Mouse (Mus musculus) intestine, embryonic 16.5 days (tissue): ENCODE results near the gene Axin2. TPM values are rescaled to one million over a fixed set of nuclear protein-coding genes. Genes with fewer than 3 reads are reported as not detected.

Experiments
- ATAC-seq: fragments of 200-750 bp; cut with Nextera tagmentation; 2 replicates; pipeline ENCODE4 v1.8.0; 2017; ENCODE audit warnings: moderate TSS enrichment, moderate library complexity
- H3K27ac ChIP-seq: fragments of 300-500 bp; sonication (generic); 2 replicates; pipeline ENCODE4 v1.5.1; 2014; ENCODE audit warnings: mild to moderate bottlenecking, low read length
- H3K27me3 ChIP-seq: fragments of 300-500 bp; sonication (generic); replicated peaks from 2 replicates; pipeline ENCODE4 v1.6.1; 2014; ENCODE audit warnings: low read length, control low read depth, mixed read lengths; ENCODE audit not compliant: control insufficient read depth, insufficient read depth
- H3K36me3 ChIP-seq: fragments of 300-500 bp; sonication (generic); 2 replicates; pipeline ENCODE4 v1.6.1; 2014; ENCODE audit warnings: low read length, control low read depth; ENCODE audit not compliant: control insufficient read depth, insufficient read depth
- H3K4me1 ChIP-seq: fragments of 300-500 bp; sonication (generic); 2 replicates; pipeline ENCODE4 v1.6.1; 2014; ENCODE audit warnings: low read length, control low read depth, mixed read lengths; ENCODE audit not compliant: control insufficient read depth, insufficient read depth
- H3K4me2 ChIP-seq: fragments of 300-500 bp; sonication (generic); 2 replicates; pipeline ENCODE4 v1.6.1; 2014; ENCODE audit warnings: low read depth, low read length, control low read depth
- H3K4me3 ChIP-seq: fragments of 300-500 bp; sonication (generic); 2 replicates; pipeline ENCODE4 v1.5.1; 2014; ENCODE audit warnings: mild to moderate bottlenecking, low read length
- H3K9ac ChIP-seq: fragments of 300-500 bp; sonication (generic); 2 replicates; pipeline ENCODE4 v1.6.1; 2014; ENCODE audit warnings: low read depth, low read length
- H3K9me3 ChIP-seq: fragments of 300-500 bp; sonication (generic); 2 replicates; pipeline ENCODE4 v1.6.1; 2016; ENCODE audit warnings: low read length, control low read depth; ENCODE audit not compliant: control insufficient read depth
- WGBS: fragments of 180-500 bp; shearing (Covaris S2); extraction: QIAGEN DNeasy Blood & Tissue Kit; methylation state at CpG from one replicate; pipeline ENCODE4 v1.1.7; 2014; 5-methylcytosine and 5-hydroxymethylcytosine counted together
- polyA plus RNA-seq: library from polyadenylated mRNA; unstranded; fragments of >200 nt; fragmentation: Nextera tagmentation; extraction: Ambion mirVana; gene quantifications from 2 replicates; pipeline ENCODE4 v1.2.1, GENCODE M21; 2015

Axin2 gene
- polyA plus RNA-seq, 1 experiment from 2014 or later: 3.2 TPM

DNA sequence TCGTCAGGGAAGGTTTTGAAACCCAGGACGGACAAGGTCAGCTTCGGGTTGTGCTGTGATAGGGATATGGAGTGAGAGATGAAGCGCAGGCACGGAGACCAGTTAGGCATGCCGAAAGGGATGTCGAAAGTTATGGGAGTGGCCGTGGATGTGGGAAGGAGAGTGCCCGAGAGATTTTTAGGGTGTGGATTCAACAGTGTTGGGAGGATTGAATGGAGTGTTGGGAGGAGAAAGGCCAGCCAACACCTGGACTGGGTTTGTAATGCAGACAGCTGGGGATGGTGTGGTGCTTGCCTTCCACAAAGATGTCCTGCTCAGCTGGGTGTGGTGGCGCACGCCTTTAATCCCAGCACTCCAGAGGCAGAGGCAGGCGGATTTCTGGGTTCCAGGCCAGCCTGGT, 8.0 kb upstream of the Axin2 start:
- H3K4me1 ChIP-seq: peaks cover 11% of the 10 kb centered on the region; the same call in 1 of the 2 replicates
- no peak overlapping the region for H3K27ac ChIP-seq
- no peaks in the 10 kb centered on the region for H3K27me3 ChIP-seq
- H3K9ac ChIP-seq: no peak overlapping the region
- no peak overlapping the region for H3K4me3 ChIP-seq
- no peaks in the 10 kb centered on the region for H3K36me3 ChIP-seq
- peaks cover 3% of the 10 kb centered on the region; the same call in 1 of the 2 replicates for H3K9me3 ChIP-seq
- 92% methylated on average over 12 of the region's 12 CpGs for WGBS
- no peak overlapping the region for H3K4me2 ChIP-seq
- no peak for ATAC-seq

DNA sequence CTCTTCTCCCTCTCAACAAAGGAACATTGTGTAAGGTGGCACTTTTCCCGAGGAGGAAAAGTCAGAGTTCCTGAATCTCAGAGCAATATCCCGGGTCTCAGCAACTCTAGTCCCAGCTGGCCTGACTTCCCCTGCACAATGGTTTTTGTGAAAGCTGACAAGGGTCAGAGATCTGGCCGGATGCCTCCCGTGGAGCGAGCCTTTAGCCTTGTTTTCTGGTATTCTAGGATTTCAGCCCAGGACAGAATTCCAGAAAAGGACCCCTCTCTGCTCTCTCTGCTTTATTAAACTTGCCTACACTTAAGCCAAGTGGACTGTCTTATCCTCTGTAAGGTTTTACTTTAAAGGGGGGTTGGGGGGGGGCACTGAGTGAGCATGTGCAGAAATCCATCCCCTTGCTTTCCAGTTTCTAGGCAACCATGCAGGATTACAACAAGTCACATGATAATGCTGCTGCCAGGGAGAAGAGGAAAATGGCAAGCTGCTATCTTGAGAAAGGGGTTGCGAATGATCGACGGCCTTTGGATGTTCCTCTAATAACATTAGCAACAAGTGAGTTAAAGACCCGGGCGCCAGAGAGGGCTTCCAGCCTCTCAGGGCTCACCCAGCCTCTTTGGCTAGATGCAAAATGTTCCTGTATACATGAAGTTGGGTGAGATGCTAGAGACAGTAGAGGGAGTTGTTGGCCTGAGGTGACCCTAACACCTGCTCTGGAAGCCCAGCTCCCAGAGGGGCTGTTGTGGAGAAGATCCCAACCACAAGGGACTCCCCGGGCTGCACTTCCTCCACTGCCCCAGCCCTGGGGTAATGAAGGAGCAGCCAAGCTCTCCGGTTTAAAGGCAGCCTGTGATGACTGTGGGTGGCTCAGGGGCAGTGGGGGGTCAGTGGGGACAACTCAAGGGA, 2.5 kb upstream of the Axin2 start:
- Histone ChIP-seq H3K4me2 (no peak overlapping the region), H3K27me3 (0 out of 2 replicates have a peak, but pooled peaks cover 4% of the 10 kb centered on the region), H3K36me3 (no peaks in the 10 kb centered on the region), H3K9me3 (peaks cover 3% of the 10 kb centered on the region; the same call in 1 of the 2 replicates), H3K4me1 (peaks cover 12% of the 10 kb centered on the region), H3K4me3 (no peak overlapping the region), H3K27ac (peak overlapping the region; percentile 41; the same call in 1 of the 2 replicates), H3K9ac (no peak overlapping the region)
- 28% methylated on average over 12 of the region's 12 CpGs for WGBS
- no peak for ATAC-seq

DNA sequence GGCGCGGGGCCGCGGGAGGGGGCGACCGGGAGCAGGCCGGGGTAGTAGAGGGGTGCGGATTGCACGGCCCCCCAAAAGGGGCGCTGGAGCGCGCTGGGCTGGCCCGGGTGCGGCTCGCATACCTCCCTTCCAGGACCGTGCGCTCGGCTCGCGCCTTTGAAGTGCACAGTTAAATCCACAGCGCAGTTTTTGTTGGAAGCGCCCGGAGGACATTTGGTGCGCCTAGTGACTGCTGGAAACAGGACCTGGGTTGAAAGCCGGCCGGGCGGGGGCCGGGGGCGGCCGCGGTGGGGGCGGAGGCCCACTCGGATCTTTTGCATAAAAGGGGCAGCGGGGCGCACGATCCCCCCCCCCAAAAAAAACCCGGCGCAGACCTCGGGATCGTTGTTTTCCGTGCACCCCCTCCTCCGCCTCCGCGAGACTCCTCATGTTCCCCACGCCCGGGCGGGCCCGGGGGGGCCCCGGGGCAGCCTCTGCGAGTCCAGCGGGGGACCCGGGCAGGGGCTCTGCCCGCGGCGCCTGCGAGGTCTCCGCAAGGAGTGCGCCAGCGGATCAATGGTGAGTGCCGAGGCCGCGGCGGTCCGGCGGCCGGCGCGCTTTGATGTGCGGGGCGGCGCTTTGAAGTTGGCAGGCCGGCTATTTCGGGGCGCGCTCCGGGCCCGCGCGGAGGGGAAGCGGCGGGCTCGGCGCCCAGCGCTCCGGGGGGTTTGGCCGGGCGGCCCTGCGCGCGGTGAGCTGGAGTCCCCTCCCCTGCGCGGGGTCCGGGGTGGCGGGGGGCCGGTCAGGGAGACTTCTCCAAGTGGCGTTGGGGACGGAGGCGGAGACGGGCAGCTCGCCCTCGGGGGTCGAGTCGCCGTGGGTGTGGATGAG, 722 bp downstream of the Axin2 start:
- Histone ChIP-seq H3K9me3 (peaks cover 3% of the 10 kb centered on the region; the same call in 1 of the 2 replicates), H3K9ac (peak overlapping the region; percentile 92), H3K27ac (peak overlapping the region; percentile 100), H3K4me2 (peak overlapping the region; percentile 95), H3K36me3 (no peaks in the 10 kb centered on the region), H3K4me1 (peaks cover 37% of the 10 kb centered on the region), H3K4me3 (peak overlapping the region; percentile 91), H3K27me3 (peaks cover 4% of the 10 kb centered on the region; the same call in 1 of the 2 replicates)
- peak; percentile 87 for ATAC-seq
- WGBS: under 1% methylated on average over 81 of the region's 104 CpGs

DNA sequence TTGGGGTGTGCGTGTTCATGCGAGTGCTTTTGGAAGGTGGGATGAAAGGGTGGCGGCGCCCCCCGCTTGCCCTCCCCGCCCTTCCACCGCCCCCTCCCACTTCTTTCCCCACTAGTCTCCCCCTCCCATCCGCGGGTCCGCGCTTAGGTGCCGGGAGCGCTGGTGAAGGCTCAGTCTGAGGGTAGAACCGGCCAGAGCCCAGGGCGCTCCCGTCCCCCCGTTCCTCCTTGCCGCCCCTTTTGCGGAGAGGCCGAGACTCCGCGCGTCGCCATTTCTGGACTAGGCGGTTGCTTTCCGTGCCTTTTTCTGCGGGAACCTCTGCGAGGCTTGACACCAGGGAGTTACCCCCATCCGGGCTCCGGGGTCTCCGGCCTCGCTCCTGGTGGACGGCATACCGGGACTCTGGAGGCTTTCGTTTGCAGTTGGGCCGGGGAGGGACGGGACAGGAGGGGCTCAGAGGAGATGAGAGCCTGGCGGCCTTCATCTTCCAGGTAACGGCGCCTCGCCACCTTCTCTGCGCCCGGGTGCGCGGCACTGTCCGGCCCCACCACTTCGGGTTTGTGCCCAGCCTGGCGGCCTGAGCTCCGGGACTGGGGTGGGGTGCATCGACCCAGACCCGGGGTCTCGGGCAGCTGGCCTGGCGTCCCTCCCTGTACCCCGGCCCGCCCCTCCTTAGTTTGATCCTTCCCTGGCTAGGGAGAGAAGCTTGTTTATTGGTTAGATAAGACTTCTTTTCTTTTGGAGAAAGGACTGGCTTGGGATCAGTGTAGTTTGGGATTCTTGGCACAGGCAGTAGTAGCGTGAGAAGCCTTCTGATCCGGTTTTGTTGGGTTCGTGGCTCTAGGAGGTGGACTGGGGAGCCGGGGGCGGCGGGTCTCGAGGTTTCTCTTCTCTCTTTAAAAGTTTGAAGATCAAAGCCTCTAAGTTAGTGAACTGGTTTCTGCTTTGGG, 1.6 kb downstream of the Axin2 start:
- H3K36me3 ChIP-seq: no peaks in the 10 kb centered on the region
- peak overlapping the region; percentile 92 for H3K9ac ChIP-seq
- H3K27me3 ChIP-seq: peaks cover 4% of the 10 kb centered on the region; the same call in 1 of the 2 replicates
- under 1% methylated on average over 62 of the region's 62 CpGs for WGBS
- peaks cover 37% of the 10 kb centered on the region for H3K4me1 ChIP-seq
- ATAC-seq: no peak
- peak overlapping the region; percentile 95 for H3K4me2 ChIP-seq
- H3K27ac ChIP-seq: peak overlapping the region; percentile 100
- H3K4me3 ChIP-seq: peak overlapping the region; percentile 91
- peaks cover 2% of the 10 kb centered on the region; the same call in 1 of the 2 replicates for H3K9me3 ChIP-seq

DNA sequence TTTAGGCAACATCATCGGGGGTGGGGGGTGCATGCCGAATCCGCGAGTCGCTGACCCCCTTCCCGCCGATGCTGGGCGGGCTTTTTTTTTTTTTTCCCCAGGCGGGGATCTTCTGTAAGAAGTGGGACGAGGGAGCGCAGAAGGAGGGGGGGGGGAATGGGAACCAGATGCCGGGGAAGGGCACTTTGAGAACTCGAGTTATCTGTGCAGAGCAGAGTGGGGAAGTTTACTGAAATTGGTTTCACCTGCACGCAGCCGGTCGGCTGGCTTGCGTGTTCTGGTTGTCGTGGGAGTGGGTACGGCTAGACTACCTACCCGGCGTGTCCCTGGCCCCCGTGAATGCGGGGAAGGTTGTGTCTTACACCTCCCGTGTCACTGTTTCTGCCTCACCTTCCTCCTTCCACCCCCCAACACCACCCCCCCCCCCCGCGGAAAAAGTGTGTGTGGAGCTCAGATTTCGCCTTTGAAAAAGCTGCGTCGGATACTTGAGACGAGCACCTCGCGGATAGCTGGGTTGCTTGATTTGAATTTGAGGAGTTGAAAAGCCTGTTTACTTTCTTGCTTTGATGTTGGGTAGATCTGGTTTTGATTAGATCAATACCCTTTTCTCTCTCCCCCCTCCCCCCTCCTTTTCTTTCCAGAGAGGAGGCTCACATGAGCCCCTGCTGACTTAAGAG, 2.5 kb downstream of the Axin2 start:
- under 1% methylated on average over 31 of the region's 32 CpGs for WGBS
- peak overlapping the region; percentile 91 for H3K4me3 ChIP-seq
- no peak for ATAC-seq
- peaks cover 41% of the 10 kb centered on the region for H3K4me1 ChIP-seq
- H3K27ac ChIP-seq: no peak overlapping the region
- no peaks in the 10 kb centered on the region for H3K9me3 ChIP-seq
- peak overlapping the region; percentile 92 for H3K9ac ChIP-seq
- H3K27me3 ChIP-seq: peaks cover 4% of the 10 kb centered on the region; the same call in 1 of the 2 replicates
- peak overlapping the region; percentile 95 for H3K4me2 ChIP-seq
- no peaks in the 10 kb centered on the region for H3K36me3 ChIP-seq

DNA sequence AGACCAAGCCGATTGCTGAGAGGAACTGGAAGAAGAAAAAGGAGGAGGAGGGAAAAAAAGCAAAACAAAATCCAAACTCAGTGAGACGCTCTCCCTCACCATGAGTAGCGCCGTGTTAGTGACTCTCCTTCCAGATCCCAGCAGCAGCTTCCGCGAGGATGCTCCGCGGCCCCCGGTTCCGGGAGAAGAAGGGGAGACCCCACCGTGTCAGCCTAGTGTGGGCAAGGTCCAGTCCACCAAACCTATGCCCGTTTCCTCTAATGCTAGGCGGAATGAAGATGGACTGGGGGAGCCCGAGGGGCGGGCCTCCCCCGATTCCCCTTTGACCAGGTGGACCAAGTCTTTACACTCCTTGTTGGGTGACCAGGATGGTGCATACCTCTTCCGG, 3.0 kb downstream of the Axin2 start:
- Histone ChIP-seq H3K4me1 (peaks cover 41% of the 10 kb centered on the region), H3K4me3 (peak overlapping the region; percentile 91), H3K27ac (no peak overlapping the region), H3K36me3 (no peaks in the 10 kb centered on the region), H3K27me3 (peaks cover 4% of the 10 kb centered on the region; the same call in 1 of the 2 replicates), H3K9me3 (no peaks in the 10 kb centered on the region), H3K9ac (peak overlapping the region; percentile 92; the same call in 1 of the 2 replicates), H3K4me2 (peak overlapping the region; percentile 95)
- 8% methylated on average over 17 of the region's 17 CpGs for WGBS
- no peak for ATAC-seq

DNA sequence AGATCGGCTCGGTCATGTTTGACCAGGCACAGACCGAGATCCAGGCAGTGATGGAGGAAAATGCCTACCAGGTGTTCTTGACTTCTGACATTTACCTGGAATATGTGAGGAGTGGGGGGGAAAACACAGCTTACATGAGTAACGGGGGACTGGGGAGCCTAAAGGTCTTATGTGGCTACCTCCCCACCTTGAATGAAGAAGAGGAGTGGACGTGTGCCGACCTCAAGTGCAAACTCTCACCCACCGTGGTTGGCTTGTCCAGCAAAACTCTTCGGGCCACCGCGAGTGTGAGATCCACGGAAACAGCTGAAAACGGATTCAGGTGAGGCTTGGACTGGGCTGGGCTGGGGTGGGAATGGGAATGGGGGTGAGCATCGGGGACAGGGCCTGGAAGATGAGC, 3.6 kb downstream of the Axin2 start:
- H3K27ac ChIP-seq: no peak overlapping the region
- no peaks in the 10 kb centered on the region for H3K36me3 ChIP-seq
- ATAC-seq: no peak
- H3K4me3 ChIP-seq: peak overlapping the region; percentile 91
- peak overlapping the region; percentile 95 for H3K4me2 ChIP-seq
- H3K9me3 ChIP-seq: no peaks in the 10 kb centered on the region
- 42% methylated on average over 13 of the region's 13 CpGs for WGBS
- H3K4me1 ChIP-seq: peaks cover 44% of the 10 kb centered on the region
- H3K9ac ChIP-seq: peak overlapping the region; percentile 92; the same call in 1 of the 2 replicates
- peaks cover 2% of the 10 kb centered on the region; the same call in 1 of the 2 replicates for H3K27me3 ChIP-seq

DNA sequence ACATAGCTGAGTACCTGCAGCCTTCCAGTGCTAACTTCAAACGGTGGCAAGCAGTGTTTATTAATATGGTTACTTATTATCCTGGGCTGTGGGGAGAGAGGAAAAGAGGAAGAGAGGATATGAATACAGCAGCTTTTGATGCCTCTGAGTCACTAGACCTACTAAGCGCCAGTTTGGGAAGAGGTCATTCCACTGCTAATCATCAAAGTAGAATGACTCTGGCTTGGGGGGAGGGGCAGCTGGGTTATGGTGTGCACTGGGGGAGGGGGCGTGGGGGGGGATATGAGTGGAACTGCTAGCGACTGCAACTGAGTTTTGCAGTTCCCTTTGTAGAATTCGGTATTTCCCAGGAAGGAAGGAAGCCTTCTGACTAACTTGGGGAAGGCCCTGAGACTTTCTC, 4.2 kb downstream of the Axin2 start:
- Histone ChIP-seq H3K4me1 (peaks cover 45% of the 10 kb centered on the region), H3K36me3 (no peaks in the 10 kb centered on the region), H3K4me2 (peak overlapping the region; percentile 95; the same call in 1 of the 2 replicates), H3K27ac (no peak overlapping the region), H3K4me3 (peak overlapping the region; percentile 91), H3K9me3 (no peaks in the 10 kb centered on the region), H3K9ac (no peak overlapping the region), H3K27me3 (no peaks in the 10 kb centered on the region; the same call in 1 of the 2 replicates)
- WGBS: 31% methylated on average over 5 of the region's 5 CpGs
- ATAC-seq: no peak
